Mouse (Mus musculus) cerebellum, adult 8-10 months (tissue): Measurements from ENCODE around the gene Tdrd12.

ENCODE experiments used
- DNase-seq: peaks from one replicate; pipeline ENCODE4 v3.0.0; 2022

Tdrd12 gene

DNA sequence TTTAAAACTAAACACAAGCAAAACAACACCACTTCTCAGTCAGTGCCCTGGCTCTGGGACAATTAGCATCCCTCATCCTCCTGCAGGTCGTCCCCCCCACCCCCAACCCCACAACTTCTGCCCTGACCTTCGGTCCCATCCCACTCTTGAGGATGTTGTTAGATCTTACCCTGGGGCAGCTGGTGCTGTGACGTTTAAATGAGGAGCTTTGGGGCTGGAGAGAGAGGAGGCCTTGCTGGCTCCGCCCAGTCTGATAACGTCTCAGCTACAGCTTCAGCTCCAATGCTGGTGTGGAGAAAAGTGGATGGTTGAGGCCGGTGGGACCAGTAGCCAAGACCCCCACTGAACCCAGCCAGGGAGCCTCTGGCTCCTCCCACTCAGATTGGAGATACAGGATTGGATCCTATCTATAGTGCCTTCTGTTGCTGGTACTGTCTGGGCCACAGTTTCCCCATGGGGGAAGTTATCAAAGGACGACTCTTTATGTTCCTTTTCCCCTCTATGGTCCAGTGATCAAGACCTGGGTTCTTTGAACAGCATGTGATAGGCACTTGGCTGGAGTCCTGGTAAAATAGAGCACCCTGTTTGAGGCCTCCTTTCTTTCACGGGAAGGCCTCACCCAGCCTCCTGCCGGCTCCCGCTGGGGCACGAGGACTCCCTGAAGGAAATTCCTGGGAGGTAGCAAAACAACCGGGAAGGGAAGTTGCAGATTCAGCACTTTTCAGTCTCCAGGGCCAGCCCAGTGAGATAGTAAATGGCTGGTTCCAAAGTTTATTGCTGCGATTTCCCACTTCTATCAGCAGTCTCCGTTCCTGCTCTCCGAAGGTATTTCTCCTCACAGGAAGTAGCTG is 89.3 kb downstream of the Tdrd12 start, which contains the start of gene Slc7a9:
Gene Slc7a9, plus strand, starts transcription at position 801 of the 851 bp plus-strand sequence.
- no peak for DNase-seq

GRCm38 (mm10) chr7:35447501-35447900 is 90.0 kb downstream of the Tdrd12 start:
- no peak for DNase-seq

- no peak for DNase-seq
Measured at GRCm38 (mm10) chr7:35435266-35435665, 102.3 kb downstream of the Tdrd12 start.

DNA sequence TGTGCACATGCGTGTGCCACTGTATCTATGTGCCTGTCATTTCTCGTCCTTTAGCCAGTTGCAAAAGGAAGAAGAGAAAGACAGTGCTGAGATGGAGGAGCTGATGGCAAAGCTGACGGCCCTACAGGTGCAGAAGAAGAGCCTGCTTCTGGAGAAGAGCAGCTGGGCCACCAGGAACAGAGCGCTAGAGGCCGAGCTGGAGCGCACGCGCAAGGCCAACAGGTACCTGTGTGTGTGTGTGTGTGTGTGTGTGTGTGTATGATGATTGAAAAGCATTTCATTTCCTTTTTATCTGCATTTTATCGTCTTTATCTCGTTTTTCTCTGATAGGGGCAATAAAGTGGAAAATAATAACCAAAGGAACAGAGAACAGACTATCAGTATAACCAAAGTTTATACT is 109.4 kb downstream of the Tdrd12 start:
- DNase-seq, result no peak

GRCm38 (mm10) chr7:35423071-35423470 is 114.5 kb downstream of the Tdrd12 start:
- DNase-seq, result no peak
